Mouse (Mus musculus) spleen, postnatal 14 days (tissue): ENCODE data around the gene 4931414P19Rik.

ENCODE experiments used
- DNase-seq, 2 experiments: peaks; one replicate each; pipeline ENCODE4 v3.0.0; 2021 to 2022; ENCODE audit warnings: low spot score in 2 of 2

The 4931414P19Rik gene

GRCm38 (mm10) chr14:54544703-54545102, 61.1 kb downstream of the 4931414P19Rik start:
- DNase-seq: no peak

GRCm38 (mm10) chr14:54540771-54541170, 65.0 kb downstream of the 4931414P19Rik start:
- DNase-seq: no peak

GRCm38 (mm10) chr14:54538580-54538979, 67.2 kb downstream of the 4931414P19Rik start:
- no peak for DNase-seq
